Mouse (Mus musculus): Measurements from ENCODE around the gene Tcirg1.

DNA sequence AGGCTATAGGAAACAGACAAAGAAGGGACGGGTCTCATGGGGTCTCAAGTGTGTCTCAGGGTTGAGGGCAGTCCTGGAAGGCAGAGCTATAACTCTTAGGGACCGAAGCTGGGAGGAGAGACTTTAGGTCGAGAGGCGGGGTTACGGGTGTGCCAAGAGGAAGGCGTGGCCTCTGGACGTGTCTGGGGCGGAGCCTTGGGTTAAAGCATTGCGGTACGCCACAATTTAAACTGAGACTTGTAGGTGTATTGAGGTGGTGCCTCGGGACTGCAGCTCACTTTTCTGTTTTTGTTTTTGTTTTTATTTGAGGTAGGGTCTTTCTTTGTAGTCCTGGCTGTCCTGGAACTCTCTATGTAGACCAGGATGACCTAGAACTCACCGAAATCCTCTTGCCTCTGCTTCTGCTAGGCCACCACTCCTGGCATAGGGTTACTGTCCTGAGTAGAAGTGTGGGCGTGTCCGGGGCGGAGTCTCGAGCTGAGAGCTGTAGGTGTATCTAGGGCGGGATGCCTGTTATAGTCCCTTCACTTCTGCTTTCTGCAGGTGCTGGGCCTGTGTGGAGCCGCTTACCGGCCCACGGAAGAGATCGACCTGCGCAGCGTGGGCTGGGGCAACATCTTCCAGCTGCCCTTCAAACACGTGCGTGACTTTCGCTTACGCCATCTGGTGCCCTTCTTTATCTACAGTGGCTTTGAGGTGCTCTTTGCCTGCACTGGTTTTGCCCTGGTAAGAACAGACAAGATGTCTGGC lies 36.2 kb upstream of the Tcirg1 start:
- no peak; the same call in 1 of the 2 replicates for TF ChIP-seq CTCF (IDR thresholded peaks at IDR 0.05; ENCODE audit: low read depth)
- TF ChIP-seq EP300 (IDR thresholded peaks at IDR 0.05; ENCODE audit: low read depth), result no peak
